Mouse (Mus musculus) hindbrain, embryonic 12.5 days (tissue): ENCODE measurements around the gene Mnat1. TPM values are rescaled to one million over a fixed set of nuclear protein-coding genes. Genes with fewer than 3 reads are reported as not detected.

Source experiments
- ATAC-seq: fragments of 200-750 bp; cut with Nextera tagmentation; 2 replicates; pipeline ENCODE4 v1.8.0; 2017; ENCODE audit warnings: moderate TSS enrichment; ENCODE audit not compliant: low FRiP score
- H3K27ac ChIP-seq: fragments of 300-500 bp; sonication (generic); 2 replicates; pipeline ENCODE4 v1.5.1; 2016; ENCODE audit warnings: mild to moderate bottlenecking
- H3K27me3 ChIP-seq: fragments of 300-500 bp; sonication (generic); 2 replicates; pipeline ENCODE4 v1.6.1; 2016; ENCODE audit warnings: mild to moderate bottlenecking
- H3K36me3 ChIP-seq: fragments of 300-500 bp; sonication (generic); 2 replicates; pipeline ENCODE4 v1.6.1; 2016; ENCODE audit warnings: mild to moderate bottlenecking
- H3K4me1 ChIP-seq: fragments of 300-500 bp; sonication (generic); 2 replicates; pipeline ENCODE4 v1.6.1; 2016
- H3K4me2 ChIP-seq: fragments of 300-500 bp; sonication (generic); replicated peaks from 2 replicates; pipeline ENCODE4 v1.6.1; 2016; ENCODE audit warnings: mild to moderate bottlenecking
- H3K4me3 ChIP-seq: fragments of 300-500 bp; sonication (generic); 2 replicates; pipeline ENCODE4 v1.5.1; 2016; ENCODE audit warnings: mild to moderate bottlenecking
- H3K9ac ChIP-seq: fragments of 300-500 bp; sonication (generic); 2 replicates; pipeline ENCODE4 v1.6.1; 2016; ENCODE audit warnings: mild to moderate bottlenecking, moderate library complexity
- H3K9me3 ChIP-seq: fragments of 300-500 bp; sonication (generic); replicated peaks from 2 replicates; pipeline ENCODE4 v1.6.1; 2016; ENCODE audit warnings: mild to moderate bottlenecking
- WGBS: fragments of 180-500 bp; shearing (Covaris S2); methylation state at CpG from one replicate; pipeline ENCODE4 v1.1.7; 2016; 5-methylcytosine and 5-hydroxymethylcytosine counted together
- polyA plus RNA-seq: library from polyadenylated mRNA; unstranded; fragments of >200 nt; fragmentation: Nextera tagmentation; extraction: Ambion mirVana; gene quantifications from 2 replicates; pipeline ENCODE4 v1.2.1, GENCODE M21; 2016

The Mnat1 gene
- polyA plus RNA-seq, 1 experiment from 2014 or later, result 26.4 TPM

DNA sequence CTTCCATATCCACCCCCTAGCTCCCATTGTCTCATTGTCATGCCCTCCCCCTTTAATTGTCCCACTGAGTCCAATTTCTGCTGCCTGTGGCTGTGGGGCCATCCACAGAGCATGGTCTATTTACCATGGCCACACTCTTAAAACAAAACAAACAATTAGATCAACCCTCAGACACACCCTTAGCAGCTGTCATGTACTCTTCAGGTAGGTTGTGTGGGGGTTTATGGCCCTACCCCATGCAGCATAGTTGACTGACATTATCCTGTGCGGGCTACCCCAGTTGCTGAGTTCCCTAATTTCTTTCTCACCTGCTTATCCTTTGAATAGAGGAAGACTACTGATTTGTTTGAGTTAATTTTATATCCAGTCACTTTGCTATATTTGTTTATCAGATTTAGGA, 136.8 kb downstream of the Mnat1 start:
- Histone ChIP-seq H3K27ac (no peak overlapping the region), H3K27me3 (no peaks in the 10 kb centered on the region), H3K4me2 (no peak overlapping the region), H3K4me3 (no peak overlapping the region), H3K9me3 (peaks cover 6% of the 10 kb centered on the region), H3K36me3 (0 out of 2 replicates have a peak, but pooled peaks cover 3% of the 10 kb centered on the region), H3K9ac (no peak overlapping the region), H3K4me1 (no peaks in the 10 kb centered on the region)
- 97% methylated on average over 1 of the region's 1 CpGs for WGBS
- no peak for ATAC-seq

DNA sequence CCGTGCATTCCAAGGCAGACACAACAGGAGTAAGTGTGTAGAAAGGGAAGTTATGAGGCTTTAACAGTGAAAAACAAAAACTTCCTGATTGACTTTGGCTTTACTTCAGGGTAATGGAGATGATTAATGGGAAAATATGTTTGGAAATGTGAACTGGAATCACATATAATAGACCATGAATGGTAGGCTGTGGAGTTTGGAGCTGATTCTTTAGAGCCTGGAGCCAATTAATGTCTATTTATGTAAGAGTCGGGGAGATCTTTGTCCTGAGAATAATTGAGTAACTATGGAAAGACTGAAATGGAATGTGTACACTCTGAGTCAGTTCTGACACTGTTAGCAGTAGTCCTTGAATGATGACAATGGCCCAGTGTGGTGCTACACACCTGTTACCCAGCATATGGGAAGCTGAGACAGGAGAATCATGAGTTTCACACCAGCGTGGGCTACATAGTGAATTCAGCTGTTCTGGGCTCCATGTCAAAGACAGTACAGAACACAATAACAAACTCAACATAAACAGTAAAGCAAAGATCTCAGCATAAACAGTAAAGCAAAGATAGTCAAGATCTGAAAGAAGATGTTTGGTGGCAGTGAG, 142.0 kb downstream of the Mnat1 start:
- Histone ChIP-seq H3K4me2 (no peak overlapping the region), H3K9me3 (peaks cover 6% of the 10 kb centered on the region), H3K27ac (no peak overlapping the region), H3K9ac (no peak overlapping the region), H3K4me1 (no peaks in the 10 kb centered on the region), H3K36me3 (no peaks in the 10 kb centered on the region), H3K4me3 (no peak overlapping the region), H3K27me3 (no peaks in the 10 kb centered on the region)
- ATAC-seq, result no peak
- 76% methylated on average over 3 of the region's 3 CpGs for WGBS

DNA sequence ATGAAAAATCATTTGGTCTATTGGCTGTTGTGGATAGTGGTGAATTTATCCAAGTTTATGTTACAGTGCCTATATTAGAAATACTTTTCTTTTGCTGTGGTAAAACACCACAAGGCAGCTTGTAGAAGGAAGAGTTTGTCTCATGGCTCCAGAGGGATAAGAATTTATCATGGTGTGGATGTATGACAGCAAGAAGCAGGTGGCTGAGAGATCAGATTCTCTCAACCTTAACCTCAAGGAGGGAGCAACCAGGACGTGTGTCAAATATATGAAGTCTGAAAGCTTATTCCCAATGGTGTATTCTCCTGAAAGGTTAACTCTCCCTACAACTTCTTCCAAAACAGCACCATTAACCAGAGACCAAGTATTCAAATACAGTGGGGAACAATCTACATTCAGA, 143.1 kb downstream of the Mnat1 start:
- H3K36me3 ChIP-seq, result no peaks in the 10 kb centered on the region
- no peak for ATAC-seq
- WGBS, result 82% methylated on average over 1 of the region's 1 CpGs
- H3K9me3 ChIP-seq, result peaks cover 6% of the 10 kb centered on the region
- no peak overlapping the region for H3K4me3 ChIP-seq
- H3K27me3 ChIP-seq, result no peaks in the 10 kb centered on the region
- H3K27ac ChIP-seq, result no peak overlapping the region
- H3K4me1 ChIP-seq, result no peaks in the 10 kb centered on the region
- no peak overlapping the region for H3K9ac ChIP-seq
- no peak overlapping the region for H3K4me2 ChIP-seq

DNA sequence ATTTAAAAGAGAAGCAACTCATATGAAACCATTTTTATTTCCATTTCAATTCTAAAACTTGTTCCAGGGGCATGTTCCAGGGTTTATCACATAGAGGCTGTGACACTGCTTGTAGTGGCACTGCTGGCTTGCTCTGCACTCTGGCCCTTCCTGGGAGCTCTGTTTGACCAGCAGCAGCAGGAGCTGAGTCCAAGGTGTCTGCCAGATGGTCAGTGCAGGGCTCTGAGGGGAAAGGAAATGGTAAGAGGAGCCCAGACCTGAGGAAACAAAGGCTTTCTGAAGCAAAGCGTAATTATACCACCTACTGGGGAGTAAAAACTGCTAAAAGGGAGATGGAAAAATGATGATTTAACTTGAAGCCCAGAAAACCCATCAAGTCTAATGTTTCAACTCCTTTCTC, 145.0 kb downstream of the Mnat1 start:
- H3K36me3 ChIP-seq, result peaks cover 3% of the 10 kb centered on the region; the same call in 1 of the 2 replicates
- no peak overlapping the region for H3K27ac ChIP-seq
- no peak overlapping the region for H3K4me2 ChIP-seq
- no peaks in the 10 kb centered on the region for H3K9me3 ChIP-seq
- ATAC-seq, result no peak
- no peak overlapping the region for H3K4me3 ChIP-seq
- H3K9ac ChIP-seq, result no peak overlapping the region
- H3K27me3 ChIP-seq, result no peaks in the 10 kb centered on the region
- WGBS, result 60% methylated on average over 1 of the region's 1 CpGs
- no peaks in the 10 kb centered on the region for H3K4me1 ChIP-seq

DNA sequence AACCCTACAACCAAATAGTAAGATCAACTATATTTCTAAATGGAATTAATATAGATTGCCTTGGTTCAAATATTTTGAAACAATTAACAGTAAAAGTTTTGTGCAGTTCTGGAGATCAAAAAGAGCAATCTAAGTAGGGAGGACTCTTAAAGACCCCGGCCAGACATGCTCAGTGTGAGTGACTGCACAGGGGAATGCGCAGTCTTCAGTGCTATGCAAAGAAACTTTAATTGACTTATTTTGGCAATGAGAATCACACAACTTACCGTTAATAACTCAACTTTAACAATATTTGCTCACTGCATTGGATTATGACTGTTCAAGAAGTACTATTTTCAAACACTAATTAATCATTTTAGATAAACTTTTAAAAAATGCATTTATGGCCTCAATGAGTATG, 146.0 kb downstream of the Mnat1 start:
- Histone ChIP-seq H3K4me3 (no peak overlapping the region), H3K27me3 (no peaks in the 10 kb centered on the region), H3K4me2 (no peak overlapping the region), H3K27ac (no peak overlapping the region), H3K36me3 (peaks cover 3% of the 10 kb centered on the region; the same call in 1 of the 2 replicates), H3K9ac (no peak overlapping the region), H3K4me1 (no peaks in the 10 kb centered on the region), H3K9me3 (no peaks in the 10 kb centered on the region)
- ATAC-seq, result no peak
- 91% methylated on average over 3 of the region's 3 CpGs for WGBS

DNA sequence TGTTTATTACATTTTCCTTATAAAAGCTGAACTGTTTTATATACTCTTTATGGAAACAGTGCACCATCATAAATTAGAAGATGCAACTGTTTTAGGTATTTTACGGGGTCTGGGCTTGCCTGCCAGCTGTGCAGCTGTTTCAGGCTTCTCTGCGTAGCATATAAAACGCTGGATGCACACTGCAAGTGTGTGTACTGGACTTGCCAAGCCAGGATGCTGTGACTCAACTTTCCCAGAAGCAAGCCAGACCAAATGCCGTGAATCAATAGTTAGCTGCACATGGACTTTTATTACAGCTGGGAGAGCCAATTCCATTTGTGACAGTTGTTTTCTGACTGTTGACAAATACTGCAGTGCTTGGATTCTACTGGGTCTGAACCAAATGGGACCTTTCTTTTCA, 146.4 kb downstream of the Mnat1 start:
- WGBS, result 84% methylated on average over 4 of the region's 4 CpGs
- H3K4me2 ChIP-seq, result no peak overlapping the region
- H3K27me3 ChIP-seq, result no peaks in the 10 kb centered on the region
- H3K36me3 ChIP-seq, result peaks cover 6% of the 10 kb centered on the region; the same call in 1 of the 2 replicates
- H3K9ac ChIP-seq, result no peak overlapping the region
- no peaks in the 10 kb centered on the region for H3K4me1 ChIP-seq
- H3K27ac ChIP-seq, result no peak overlapping the region
- H3K9me3 ChIP-seq, result no peaks in the 10 kb centered on the region
- no peak for ATAC-seq
- no peak overlapping the region for H3K4me3 ChIP-seq

DNA sequence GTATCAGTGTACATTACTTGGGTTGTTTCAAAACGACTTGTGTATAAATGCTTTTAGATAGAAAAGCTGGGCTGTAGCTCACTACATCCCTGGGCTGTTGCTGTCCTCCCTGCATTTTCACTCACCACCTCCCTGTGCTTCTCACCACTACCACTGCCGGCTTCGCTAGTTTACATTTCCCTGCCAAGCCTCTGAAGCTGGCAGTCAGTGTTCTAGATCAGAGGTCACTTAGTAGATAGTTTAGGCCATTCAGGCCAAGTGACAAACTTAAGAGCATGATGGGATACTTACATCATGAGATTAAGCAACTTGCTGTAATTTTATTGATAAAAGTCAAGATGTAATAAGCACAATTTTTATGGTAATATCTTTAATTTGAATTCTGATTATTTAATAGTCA, 151.4 kb downstream of the Mnat1 start:
- H3K9ac ChIP-seq, result no peak overlapping the region
- no peak overlapping the region for H3K4me2 ChIP-seq
- H3K27ac ChIP-seq, result no peak overlapping the region
- no peaks in the 10 kb centered on the region for H3K9me3 ChIP-seq
- peaks cover 43% of the 10 kb centered on the region for H3K36me3 ChIP-seq
- H3K4me3 ChIP-seq, result no peak overlapping the region
- H3K27me3 ChIP-seq, result no peaks in the 10 kb centered on the region
- H3K4me1 ChIP-seq, result no peaks in the 10 kb centered on the region
- no peak for ATAC-seq
- WGBS, result 94% methylated on average over 3 of the region's 3 CpGs

DNA sequence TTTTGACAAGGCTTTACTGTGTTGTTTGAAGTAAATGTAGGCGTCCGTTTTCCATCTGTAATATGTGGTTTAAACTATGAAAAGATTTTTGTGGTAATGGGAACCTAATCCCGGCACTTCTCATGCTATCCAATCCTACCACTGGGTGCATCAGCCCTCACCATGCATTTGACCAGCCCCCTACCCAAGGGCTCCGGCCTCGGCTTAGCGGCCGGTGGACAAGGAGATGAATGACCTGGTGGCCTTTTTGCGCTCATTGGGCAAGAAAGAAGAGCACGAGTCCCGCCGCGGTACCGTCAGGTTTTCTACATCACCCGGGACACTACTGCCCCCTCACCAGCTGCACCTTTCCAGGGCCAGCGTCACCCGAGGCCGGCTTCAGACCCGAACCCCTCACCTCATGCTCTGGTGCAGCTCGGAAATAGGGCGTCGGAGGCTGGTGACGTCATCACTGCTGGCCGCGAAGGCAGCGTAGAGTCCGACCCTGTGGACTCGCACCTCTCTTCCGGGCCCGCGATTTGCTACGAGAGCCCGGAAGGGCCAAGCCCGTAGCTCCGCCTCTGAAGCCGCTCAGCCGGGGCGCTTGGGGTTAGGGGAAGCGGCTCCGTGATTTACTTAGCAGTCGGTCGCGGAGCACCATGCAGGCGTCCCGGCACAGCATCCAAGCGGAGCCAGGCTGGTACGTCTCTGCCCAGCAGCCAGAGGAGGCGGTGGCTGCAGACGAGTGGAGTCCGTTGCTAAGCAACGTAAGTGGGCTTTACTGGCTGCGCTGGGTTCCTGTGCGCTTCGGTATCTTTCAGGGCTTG, 163.0 kb downstream of the Mnat1 start, which contains the start of the genes Trmt5 and Slc38a6:
TSS of gene Trmt5 (minus strand) at position 424 of the 806 bp plus-strand sequence.
TSS of gene Slc38a6 (plus strand) at position 493 of the 806 bp plus-strand sequence.
- ATAC-seq, result peak; percentile 98

DNA sequence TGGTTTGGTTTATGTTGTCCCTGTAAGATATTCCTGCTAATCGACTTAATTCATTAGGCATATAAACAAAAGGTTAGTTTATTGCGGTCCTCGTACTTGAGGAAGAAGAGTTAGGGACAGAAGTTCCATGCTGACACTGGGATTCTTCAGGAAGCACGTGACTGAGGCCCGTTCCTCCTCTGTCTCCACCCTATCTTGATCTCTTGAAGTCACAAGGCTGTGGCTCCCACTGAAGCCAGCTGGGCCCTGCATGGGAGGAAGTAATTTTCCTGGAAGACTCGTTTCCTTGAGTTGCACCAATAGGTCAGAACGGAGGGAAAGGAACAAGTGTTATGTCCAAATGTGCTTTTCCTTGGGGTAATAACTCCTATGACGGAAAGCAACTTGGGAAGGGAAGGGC, 164.1 kb downstream of the Mnat1 start:
- H3K27ac ChIP-seq, result no peak overlapping the region
- no peak for ATAC-seq
- H3K9ac ChIP-seq, result no peak overlapping the region
- peak overlapping the region; percentile 75 for H3K4me3 ChIP-seq
- WGBS, result 73% methylated on average over 8 of the region's 8 CpGs
- H3K4me2 ChIP-seq, result peak overlapping the region; percentile 62
- H3K36me3 ChIP-seq, result peaks cover 11% of the 10 kb centered on the region
- H3K4me1 ChIP-seq, result peaks cover 22% of the 10 kb centered on the region
- no peaks in the 10 kb centered on the region for H3K27me3 ChIP-seq
- no peaks in the 10 kb centered on the region for H3K9me3 ChIP-seq

More for the DNA sequence above, 163.0 kb downstream of the Mnat1 start, which contains the start of the genes Trmt5 and Slc38a6:
- Histone ChIP-seq H3K4me1 (peaks cover 22% of the 10 kb centered on the region), H3K27me3 (no peaks in the 10 kb centered on the region), H3K9me3 (no peaks in the 10 kb centered on the region), H3K9ac (peak within 1 kb of the TSS; percentile 83), H3K4me3 (peak within 1 kb of the TSS; percentile 75), H3K4me2 (peak within 1 kb of the TSS; percentile 62), H3K27ac (peak within 1 kb of the TSS; percentile 86), H3K36me3 (peaks cover 14% of the 10 kb centered on the region)
- WGBS, result under 1% methylated on average over 53 of the region's 53 CpGs

DNA sequence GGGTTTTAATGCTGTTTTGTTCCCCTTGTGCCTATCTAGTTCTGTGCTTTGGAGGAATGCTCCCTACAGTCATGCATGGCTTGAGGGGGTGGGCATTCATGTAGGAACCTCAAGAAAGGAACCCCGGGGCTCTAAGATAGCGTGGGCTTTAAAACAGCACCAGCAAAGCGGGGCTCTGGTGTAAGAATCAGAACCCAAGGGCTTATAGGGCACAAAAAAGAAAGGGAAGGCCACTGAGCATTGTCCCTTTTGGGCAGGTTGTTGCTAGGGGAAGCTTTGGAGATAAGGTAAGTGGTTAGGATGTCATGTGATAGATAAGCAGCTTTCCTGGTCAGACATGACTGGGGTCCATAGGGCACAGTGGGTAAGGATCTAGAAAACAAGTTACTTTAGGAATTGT, 165.1 kb downstream of the Mnat1 start:
- no peak overlapping the region for H3K9ac ChIP-seq

DNA sequence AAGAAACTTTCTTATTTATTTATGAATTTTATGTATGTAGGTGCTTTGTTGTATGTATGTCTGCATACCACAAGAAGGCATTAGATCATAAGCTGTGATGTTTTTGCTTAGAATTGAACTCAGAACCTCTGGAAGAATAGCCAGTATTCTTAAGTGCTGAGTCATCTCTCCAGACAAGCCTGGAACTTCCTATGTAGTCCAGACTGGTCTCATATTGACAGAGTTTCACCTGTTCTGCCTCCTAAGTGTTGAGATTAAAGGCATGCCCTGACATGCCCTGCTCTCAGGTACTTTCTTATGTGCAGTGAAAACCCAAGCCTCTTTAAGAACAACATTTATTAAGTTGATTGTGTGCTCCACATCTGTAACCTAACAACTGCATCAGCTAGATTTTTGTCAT, 171.4 kb downstream of the Mnat1 start:
- ATAC-seq, result no peak
- peaks cover 36% of the 10 kb centered on the region for H3K36me3 ChIP-seq
- no peak overlapping the region for H3K4me2 ChIP-seq
- no peaks in the 10 kb centered on the region for H3K9me3 ChIP-seq
- H3K4me1 ChIP-seq, result no peaks in the 10 kb centered on the region
- H3K27ac ChIP-seq, result no peak overlapping the region
- H3K9ac ChIP-seq, result no peak overlapping the region
- H3K27me3 ChIP-seq, result no peaks in the 10 kb centered on the region
- no peak overlapping the region for H3K4me3 ChIP-seq

More for the DNA sequence above, 165.1 kb downstream of the Mnat1 start:
- H3K27ac ChIP-seq, result no peak overlapping the region
- WGBS, result 97% methylated on average over 3 of the region's 3 CpGs
- peaks cover 20% of the 10 kb centered on the region for H3K4me1 ChIP-seq
- no peak overlapping the region for H3K4me2 ChIP-seq
- no peaks in the 10 kb centered on the region for H3K9me3 ChIP-seq
- H3K4me3 ChIP-seq, result no peak overlapping the region
- H3K27me3 ChIP-seq, result no peaks in the 10 kb centered on the region
- no peak for ATAC-seq
- H3K36me3 ChIP-seq, result peaks cover 11% of the 10 kb centered on the region

DNA sequence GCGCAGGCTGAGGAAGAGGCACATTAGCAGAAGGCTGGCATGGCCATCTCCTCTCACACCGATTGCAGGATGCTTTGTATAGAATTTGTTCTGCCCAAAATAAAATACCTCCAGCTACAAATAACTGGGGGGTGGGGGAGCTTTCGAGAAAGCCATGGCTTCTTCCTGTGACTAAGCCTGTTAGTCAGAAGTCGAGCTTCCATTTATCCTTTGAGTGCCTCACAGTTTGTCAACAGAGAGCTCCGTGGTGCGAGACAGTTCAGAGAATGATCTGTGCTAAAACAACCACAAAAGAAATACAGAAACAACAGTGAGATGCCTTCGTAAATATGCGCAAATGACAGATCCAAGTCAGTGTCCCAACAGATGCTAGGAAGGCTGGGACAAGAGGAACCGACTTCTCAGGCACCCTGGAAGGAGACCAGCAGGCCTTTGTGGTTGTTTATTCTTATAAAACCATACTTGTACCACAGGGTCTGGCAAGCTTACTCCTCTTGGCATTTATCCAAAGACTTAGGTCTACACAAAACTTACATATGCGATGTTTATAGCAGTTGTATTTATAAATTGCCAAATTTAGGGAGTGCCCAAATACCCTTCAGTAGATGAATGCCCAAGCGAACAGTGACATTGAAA, 172.1 kb downstream of the Mnat1 start:
- Histone ChIP-seq H3K27ac (no peak overlapping the region), H3K4me1 (no peaks in the 10 kb centered on the region), H3K27me3 (no peaks in the 10 kb centered on the region), H3K9ac (no peak overlapping the region), H3K4me2 (no peak overlapping the region), H3K36me3 (peaks cover 37% of the 10 kb centered on the region), H3K9me3 (no peaks in the 10 kb centered on the region), H3K4me3 (no peak overlapping the region)
- 85% methylated on average over 11 of the region's 11 CpGs for WGBS
- no peak for ATAC-seq
